Mouse (Mus musculus) kidney, embryonic 16.5 days (tissue): ENCODE measurements at regions not wholly inside any gene's neighbourhood (a gene's known extent, or its start where the extent isn't known, plus 50 kb on each side); places are given as distances from the start of the nearest gene placed in this dataset.

Experiments used
- ATAC-seq: fragments of 200-750 bp; cut with Nextera tagmentation; 2 replicates; pipeline ENCODE4 v1.8.0; 2017; ENCODE audit warnings: moderate TSS enrichment; ENCODE audit not compliant: low FRiP score, low TSS enrichment
- H3K27ac ChIP-seq: fragments of 300-500 bp; sonication (generic); 2 replicates; pipeline ENCODE4 v1.5.1; 2014; ENCODE audit warnings: low read length
- H3K27me3 ChIP-seq: fragments of 300-500 bp; sonication (generic); 2 replicates; pipeline ENCODE4 v1.6.1; 2014; ENCODE audit warnings: low read length, control low read depth, mixed read lengths; ENCODE audit not compliant: insufficient read depth
- H3K36me3 ChIP-seq: fragments of 300-500 bp; sonication (generic); 2 replicates; pipeline ENCODE4 v1.6.1; 2014; ENCODE audit warnings: low read length, control low read depth, mixed read lengths; ENCODE audit not compliant: insufficient read depth
- H3K4me1 ChIP-seq: fragments of 300-500 bp; sonication (generic); 2 replicates; pipeline ENCODE4 v1.6.1; 2014; ENCODE audit warnings: low read length, control low read depth, mixed read lengths; ENCODE audit not compliant: insufficient read depth
- H3K4me2 ChIP-seq: fragments of 300-500 bp; sonication (generic); replicated peaks from 2 replicates; pipeline ENCODE4 v1.6.1; 2014; ENCODE audit warnings: low read depth, low read length
- H3K4me3 ChIP-seq: fragments of 300-500 bp; sonication (generic); 2 replicates; pipeline ENCODE4 v1.5.1; 2014; ENCODE audit warnings: mild to moderate bottlenecking, low read length
- H3K9ac ChIP-seq: fragments of 300-500 bp; sonication (generic); replicated peaks from 2 replicates; pipeline ENCODE4 v1.6.1; 2014; ENCODE audit warnings: low read length
- H3K9me3 ChIP-seq: fragments of 300-500 bp; sonication (generic); 2 replicates; pipeline ENCODE4 v1.6.1; 2016; ENCODE audit warnings: low read length, control low read depth
- WGBS: fragments of 180-500 bp; shearing (Covaris S2); extraction: QIAGEN DNeasy Blood & Tissue Kit; methylation state at CpG from one replicate; pipeline ENCODE4 v1.1.7; 2014; 5-methylcytosine and 5-hydroxymethylcytosine counted together

- Histone ChIP-seq H3K4me3 (no peak overlapping the region), H3K27me3 (no peaks in the 10 kb centered on the region), H3K9ac (no peak overlapping the region), H3K27ac (no peak overlapping the region), H3K4me2 (no peak overlapping the region), H3K9me3 (0 out of 2 replicates have a peak, but pooled peaks cover 4% of the 10 kb centered on the region), H3K4me1 (0 out of 2 replicates have a peak, but pooled peaks cover 2% of the 10 kb centered on the region), H3K36me3 (no peaks in the 10 kb centered on the region)
- 69% methylated on average over 12 of the region's 12 CpGs for WGBS
- ATAC-seq: no peak
Measured at GRCm38 (mm10) chr1:35759010-35759409, 309.2 kb upstream of the Hs6st1 start.

DNA sequence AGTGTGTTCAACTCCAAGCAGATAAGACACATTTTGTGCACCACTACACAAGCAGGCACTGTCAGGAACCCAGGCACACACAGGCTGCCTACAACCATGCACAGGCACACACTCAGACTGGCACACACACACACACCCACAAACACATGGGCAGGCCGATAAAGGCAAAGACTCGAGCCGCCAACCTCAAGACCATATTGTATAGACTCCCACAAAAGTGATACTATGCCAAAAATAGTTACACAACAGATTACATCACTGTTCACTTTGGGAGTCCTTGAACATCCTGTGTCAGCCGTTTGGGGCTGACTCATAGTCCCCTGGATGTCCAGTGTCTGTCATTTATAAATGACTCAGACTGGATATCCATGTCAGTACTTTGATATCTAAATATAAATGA is 308.6 kb upstream of the Hs6st1 start:
- no peak overlapping the region for H3K27ac ChIP-seq
- 0 out of 2 replicates have a peak, but pooled peaks cover 2% of the 10 kb centered on the region for H3K4me1 ChIP-seq
- H3K9ac ChIP-seq: no peak overlapping the region
- H3K27me3 ChIP-seq: no peaks in the 10 kb centered on the region
- 0 out of 2 replicates have a peak, but pooled peaks cover 4% of the 10 kb centered on the region for H3K9me3 ChIP-seq
- no peaks in the 10 kb centered on the region for H3K36me3 ChIP-seq
- WGBS: 76% methylated on average over 4 of the region's 4 CpGs
- no peak overlapping the region for H3K4me3 ChIP-seq
- ATAC-seq: no peak
- H3K4me2 ChIP-seq: no peak overlapping the region

DNA sequence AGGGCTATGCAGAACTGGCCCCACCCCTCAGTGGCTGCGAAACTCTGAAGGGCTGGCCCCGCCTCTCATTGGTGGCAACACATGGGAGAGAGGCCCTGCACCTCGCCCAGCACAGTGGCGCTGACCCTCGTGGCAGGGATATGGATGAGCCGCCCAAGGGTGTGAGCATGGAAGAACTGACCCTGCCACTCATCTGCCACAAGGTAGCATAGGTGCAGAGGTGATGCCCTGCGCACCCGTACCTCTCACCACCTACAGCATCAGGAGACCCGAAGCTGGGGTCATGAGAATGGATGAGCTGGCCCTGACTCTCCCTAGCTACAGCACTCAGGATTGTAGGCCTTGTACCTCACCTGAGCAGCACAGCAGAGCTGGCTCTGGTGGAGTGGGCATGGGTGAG is 305.1 kb upstream of the Hs6st1 start:
- no peak; the same call in 1 of the 2 replicates for ATAC-seq
- 87% methylated on average over 9 of the region's 9 CpGs for WGBS
- no peaks in the 10 kb centered on the region for H3K9me3 ChIP-seq

DNA sequence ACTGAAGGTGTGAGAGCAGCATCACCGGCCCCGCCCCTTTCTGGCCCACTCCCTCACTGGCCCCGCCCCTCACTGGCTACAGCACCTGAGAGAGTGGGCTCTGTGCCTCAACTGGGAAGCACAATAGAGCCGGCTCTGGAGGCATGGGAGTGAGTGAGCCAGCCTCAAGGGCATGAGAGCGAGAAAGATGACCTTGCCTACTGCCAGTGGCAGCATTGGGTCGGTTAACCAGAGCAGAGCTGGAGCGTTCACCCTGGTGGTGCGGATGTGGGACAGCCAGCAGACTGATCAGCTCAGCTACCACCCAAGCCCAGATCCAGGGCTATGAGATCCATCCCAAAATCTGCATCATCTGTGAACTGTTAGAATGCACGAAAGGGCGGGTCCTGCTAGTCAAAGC is 304.7 kb upstream of the Hs6st1 start:
- no peak overlapping the region for H3K4me3 ChIP-seq
- no peaks in the 10 kb centered on the region for H3K36me3 ChIP-seq
- ATAC-seq: no peak
- no peaks in the 10 kb centered on the region for H3K9me3 ChIP-seq
- H3K9ac ChIP-seq: no peak overlapping the region
- H3K4me1 ChIP-seq: no peaks in the 10 kb centered on the region
- H3K4me2 ChIP-seq: no peak overlapping the region
- no peaks in the 10 kb centered on the region for H3K27me3 ChIP-seq
- WGBS: 80% methylated on average over 10 of the region's 10 CpGs
- no peak overlapping the region for H3K27ac ChIP-seq

More for the DNA sequence above, 305.1 kb upstream of the Hs6st1 start:
- H3K36me3 ChIP-seq: no peaks in the 10 kb centered on the region
- no peak overlapping the region for H3K27ac ChIP-seq
- H3K9ac ChIP-seq: no peak overlapping the region
- H3K4me1 ChIP-seq: no peaks in the 10 kb centered on the region
- H3K4me2 ChIP-seq: no peak overlapping the region
- H3K27me3 ChIP-seq: no peaks in the 10 kb centered on the region
- H3K4me3 ChIP-seq: no peak overlapping the region

DNA sequence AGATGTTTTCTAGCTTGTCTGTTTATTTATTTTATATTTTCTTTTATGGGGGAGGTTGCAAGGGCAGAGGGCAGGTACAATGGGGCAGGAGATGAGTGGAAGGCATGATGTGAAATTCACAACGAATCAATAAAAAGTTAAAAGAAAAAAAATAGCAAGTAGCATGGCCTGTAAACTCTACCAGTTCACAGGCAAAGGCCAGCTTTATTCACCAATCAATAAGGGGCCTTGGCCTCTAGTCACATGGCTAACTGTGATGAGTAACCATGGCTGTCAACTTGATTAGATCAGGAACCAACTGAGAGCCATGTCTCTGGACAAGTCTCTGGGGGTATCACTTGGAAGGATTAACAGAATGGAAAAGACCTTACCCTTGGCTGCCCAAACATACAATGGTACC is 304.1 kb upstream of the Hs6st1 start:
- H3K27ac ChIP-seq: no peak overlapping the region
- WGBS: 73% methylated on average over 1 of the region's 1 CpGs
- H3K9me3 ChIP-seq: no peaks in the 10 kb centered on the region
- no peaks in the 10 kb centered on the region for H3K4me1 ChIP-seq
- no peak overlapping the region for H3K4me3 ChIP-seq
- ATAC-seq: no peak
- H3K4me2 ChIP-seq: no peak overlapping the region
- H3K36me3 ChIP-seq: no peaks in the 10 kb centered on the region
- H3K27me3 ChIP-seq: no peaks in the 10 kb centered on the region
- H3K9ac ChIP-seq: no peak overlapping the region

- Histone ChIP-seq H3K27ac (no peak overlapping the region), H3K9ac (no peak overlapping the region), H3K27me3 (no peaks in the 10 kb centered on the region), H3K4me2 (no peak overlapping the region), H3K4me3 (no peak overlapping the region), H3K36me3 (no peaks in the 10 kb centered on the region), H3K4me1 (no peaks in the 10 kb centered on the region), H3K9me3 (no peaks in the 10 kb centered on the region)
- ATAC-seq: no peak
- 89% methylated on average over 4 of the region's 4 CpGs for WGBS
Measured at GRCm38 (mm10) chr1:35765692-35766091, 302.5 kb upstream of the Hs6st1 start.

DNA sequence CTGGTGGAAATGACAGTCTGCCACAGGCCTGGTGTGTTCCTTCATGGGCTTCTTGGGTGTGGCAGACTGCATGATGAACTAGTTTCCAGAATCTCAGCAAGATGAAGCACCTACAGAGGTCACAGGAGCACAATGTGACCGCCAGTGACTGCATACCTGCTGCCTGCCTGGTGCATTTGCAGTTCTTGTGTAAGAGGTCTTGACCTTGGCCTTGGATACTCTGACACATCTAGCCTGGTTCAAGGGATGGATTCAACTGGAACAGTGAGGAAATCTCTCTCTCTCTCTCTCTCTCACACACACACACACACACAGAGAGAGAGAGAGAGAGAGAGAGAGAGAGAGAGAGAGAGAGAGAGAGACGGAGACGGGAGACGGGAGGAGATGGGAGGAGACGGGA is 301.9 kb upstream of the Hs6st1 start:
- Histone ChIP-seq H3K27ac (no peak overlapping the region), H3K36me3 (no peaks in the 10 kb centered on the region), H3K9me3 (no peaks in the 10 kb centered on the region), H3K4me2 (no peak overlapping the region), H3K9ac (no peak overlapping the region), H3K27me3 (no peaks in the 10 kb centered on the region), H3K4me3 (no peak overlapping the region), H3K4me1 (no peaks in the 10 kb centered on the region)
- WGBS: 85% methylated on average over 5 of the region's 5 CpGs
- ATAC-seq: no peak

DNA sequence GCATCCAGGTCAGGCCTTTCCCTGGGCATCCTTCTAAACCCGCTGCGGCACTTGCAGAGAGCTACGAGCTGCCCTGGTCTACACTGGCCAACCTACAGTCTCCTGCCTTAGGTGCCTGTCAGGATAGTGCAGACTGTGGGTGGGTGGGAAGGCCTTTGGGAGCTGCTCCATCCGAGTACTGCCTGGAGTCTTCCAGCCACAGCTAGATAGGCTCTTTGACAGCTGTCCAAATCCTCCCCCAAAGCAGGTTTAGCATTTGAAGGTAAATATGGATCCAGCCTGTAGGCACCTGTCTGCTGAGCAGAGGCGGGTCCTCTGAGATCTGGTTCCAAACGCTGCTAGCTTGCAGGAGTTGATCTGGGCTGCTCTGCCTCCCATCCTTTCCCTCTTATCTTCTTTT is 295.6 kb upstream of the Hs6st1 start:
- Histone ChIP-seq H3K4me3 (no peak overlapping the region), H3K4me2 (no peak overlapping the region), H3K36me3 (no peaks in the 10 kb centered on the region), H3K9me3 (no peaks in the 10 kb centered on the region), H3K27ac (no peak overlapping the region), H3K9ac (no peak overlapping the region), H3K27me3 (no peaks in the 10 kb centered on the region), H3K4me1 (no peaks in the 10 kb centered on the region)
- WGBS: 84% methylated on average over 6 of the region's 6 CpGs
- no peak for ATAC-seq

DNA sequence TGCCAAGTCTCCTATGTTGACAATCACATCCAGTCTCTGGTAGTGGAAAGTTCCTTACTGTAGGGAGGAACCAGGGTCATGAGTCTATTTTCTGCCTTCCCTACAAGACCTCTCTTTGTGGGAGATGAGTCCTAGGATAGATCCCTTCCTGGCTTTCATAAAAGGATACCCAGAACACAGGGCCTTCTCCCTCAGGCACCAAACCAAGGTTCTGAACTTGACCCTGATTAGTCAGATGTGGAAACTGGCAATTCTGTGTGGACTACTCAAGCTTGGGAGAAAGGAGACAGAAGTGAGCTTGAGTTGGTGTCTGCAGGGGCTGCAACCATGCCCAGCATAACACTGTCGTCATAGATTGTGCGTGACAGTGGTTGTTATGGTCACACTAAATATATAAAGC is 293.6 kb upstream of the Hs6st1 start:
- H3K27ac ChIP-seq: no peak overlapping the region
- H3K9ac ChIP-seq: no peak overlapping the region
- H3K36me3 ChIP-seq: no peaks in the 10 kb centered on the region
- H3K4me3 ChIP-seq: no peak overlapping the region
- no peaks in the 10 kb centered on the region for H3K4me1 ChIP-seq
- ATAC-seq: no peak
- H3K27me3 ChIP-seq: no peaks in the 10 kb centered on the region
- H3K4me2 ChIP-seq: no peak overlapping the region
- H3K9me3 ChIP-seq: no peaks in the 10 kb centered on the region
- 79% methylated on average over 2 of the region's 2 CpGs for WGBS

GRCm38 (mm10) chr1:35782668-35783067 is 285.5 kb upstream of the Hs6st1 start:
- H3K9ac ChIP-seq: no peak overlapping the region
- H3K27me3 ChIP-seq: no peaks in the 10 kb centered on the region
- H3K27ac ChIP-seq: no peak overlapping the region
- no peak overlapping the region for H3K4me3 ChIP-seq
- WGBS: 87% methylated on average over 2 of the region's 2 CpGs
- no peak for ATAC-seq
- no peak overlapping the region for H3K4me2 ChIP-seq
- no peaks in the 10 kb centered on the region for H3K9me3 ChIP-seq
- no peaks in the 10 kb centered on the region for H3K4me1 ChIP-seq
- no peaks in the 10 kb centered on the region for H3K36me3 ChIP-seq

GRCm38 (mm10) chr1:35783427-35783826 is 284.8 kb upstream of the Hs6st1 start:
- no peaks in the 10 kb centered on the region for H3K27me3 ChIP-seq
- no peaks in the 10 kb centered on the region for H3K9me3 ChIP-seq
- no peak overlapping the region for H3K4me3 ChIP-seq
- H3K36me3 ChIP-seq: no peaks in the 10 kb centered on the region
- ATAC-seq: no peak
- H3K9ac ChIP-seq: no peak overlapping the region
- no peak overlapping the region for H3K4me2 ChIP-seq
- no peaks in the 10 kb centered on the region for H3K4me1 ChIP-seq
- H3K27ac ChIP-seq: no peak overlapping the region
- WGBS: 36% methylated on average over 6 of the region's 6 CpGs
